Mouse (Mus musculus) MEL (cell line): ENCODE data around the gene Slc5a7.

Experiments used
- CTCF ChIP-seq, 3 experiments: IDR thresholded peaks in 2 of 3; conservative IDR thresholded peaks in 1 of 3; 2 replicates each; pipeline ENCODE4 v1.5.1; 2011 to 2012; ENCODE audit warnings: low read length in 3 of 3, low read depth in 2 of 3, mild to moderate bottlenecking in 2 of 3, improper control_type of control experiment in 1 of 3, inconsistent platforms in 1 of 3, mixed read lengths in 1 of 3, moderate library complexity in 1 of 3; ENCODE audit not compliant: control insufficient read depth in 1 of 3, insufficient read depth in 1 of 3, poor library complexity in 1 of 3, severe bottlenecking in 1 of 3
- EP300 ChIP-seq, 2 experiments: IDR thresholded peaks; 2 replicates each; pipeline ENCODE4 v1.6.1; 2011; ENCODE audit warnings: improper control_type of control experiment in 2 of 2, low read length in 2 of 2, low read depth in 1 of 2, mild to moderate bottlenecking in 1 of 2
- HCFC1 ChIP-seq: IDR thresholded peaks from 2 replicates; pipeline ENCODE4 v1.6.1; 2012; ENCODE audit warnings: low read depth, mild to moderate bottlenecking, inconsistent platforms, low read length, improper control_type of control experiment, moderate library complexity
- ZC3H11A ChIP-seq: IDR thresholded peaks from 2 replicates; pipeline ENCODE4 v1.6.1; 2012; ENCODE audit warnings: low read depth, mild to moderate bottlenecking, inconsistent platforms, low read length, improper control_type of control experiment

DNA sequence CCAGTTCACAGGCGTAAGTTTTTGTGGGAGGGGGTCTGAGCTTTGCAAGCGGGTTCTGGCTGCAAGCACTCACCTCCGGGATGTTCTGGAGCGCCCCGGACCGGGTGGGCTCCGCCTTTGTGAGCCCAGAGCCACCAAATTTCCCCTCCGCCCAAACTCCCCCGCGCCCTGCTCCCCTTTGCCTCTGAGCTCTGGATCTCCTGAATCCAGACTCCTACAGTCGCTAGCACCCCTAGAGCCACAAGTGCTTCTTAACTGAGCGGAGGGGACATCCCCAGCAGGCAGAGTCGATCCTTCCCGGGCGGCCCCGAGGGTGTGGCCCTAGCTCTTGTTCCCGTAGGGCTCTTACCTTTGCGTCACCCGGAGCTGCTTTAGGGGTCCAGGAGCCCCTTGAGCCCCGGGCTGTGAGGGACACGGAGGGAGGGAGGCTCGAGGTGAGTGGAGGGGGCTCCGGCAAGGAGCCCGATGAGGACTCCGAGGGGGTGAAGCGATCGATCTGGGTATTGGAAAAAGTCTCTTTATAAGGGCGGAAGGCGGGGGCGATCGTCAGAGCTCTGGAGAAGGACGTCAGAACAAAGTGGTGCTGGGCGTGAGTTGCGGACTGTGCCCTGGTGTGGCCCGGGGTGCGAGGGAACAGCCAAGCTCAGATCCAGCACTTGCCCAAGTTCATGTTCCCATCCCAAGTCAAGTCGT is 456 bp downstream of the Slc5a7 start:
- TF ChIP-seq CTCF (IDR thresholded peaks at IDR 0.05 in 2 of 3, conservative IDR thresholded peaks at IDR 0.05 in 1 of 3; ENCODE audit: control insufficient read depth in 1 of 3, insufficient read depth in 1 of 3, low read depth in 2 of 3, low read length in 3 of 3, poor library complexity in 1 of 3, severe bottlenecking in 1 of 3) (no peak), ZC3H11A (no peak), EP300 (IDR thresholded peaks at IDR 0.05; ENCODE audit: low read depth in 1 of 2, low read length in 2 of 2) (no peak), HCFC1 (no peak)
